Mouse (Mus musculus) liver, embryonic 14.5 days (tissue): ENCODE results near the gene Rbm4. TPM values are rescaled to one million over a fixed set of nuclear protein-coding genes. Genes with fewer than 3 reads are reported as not detected.
A peak's percentile ranks its signal among the peaks of the same experiment; 100 is the strongest.
"Not testable (repeated sequence)": the region's sequence is repeated elsewhere in the genome, so short reads cannot be mapped to it uniquely, and the experiment has no call there.

Experiments
- ATAC-seq: fragments of 200-750 bp; cut with Nextera tagmentation; 2 replicates; pipeline ENCODE4 v1.8.0; 2017; ENCODE audit warnings: moderate number of reproducible peaks, mild to moderate bottlenecking, moderate library complexity; ENCODE audit not compliant: insufficient read depth
- DNase-seq, 3 experiments: peaks; one replicate each; pipeline ENCODE4 v3.0.0-alpha.2; 2012 to 2013; ENCODE audit warnings: low read depth in 3 of 3, low spot score in 3 of 3
- H3K27ac ChIP-seq: fragments of 300-500 bp; sonication (generic); 2 replicates; pipeline ENCODE4 v1.5.1; 2014; ENCODE audit warnings: moderate library complexity, mild to moderate bottlenecking, control low read depth, inconsistent platforms
- H3K27me3 ChIP-seq: fragments of 300-500 bp; sonication (generic); 2 replicates; pipeline ENCODE4 v1.6.1; 2014; ENCODE audit warnings: mild to moderate bottlenecking, low read length, moderate library complexity; ENCODE audit not compliant: control insufficient read depth, insufficient read depth
- H3K36me3 ChIP-seq: fragments of 300-500 bp; sonication (generic); replicated peaks from 2 replicates; pipeline ENCODE4 v1.6.1; 2014; ENCODE audit warnings: low read depth; ENCODE audit not compliant: control insufficient read depth, insufficient read depth
- H3K4me1 ChIP-seq, 2 experiments: fragments of 200-500 bp in 1 of 2; fragments of 300-500 bp in 1 of 2; sonication (generic) in 1 of 2; replicated peaks; 2 replicates each; pipeline ENCODE4 v1.6.1; 2012 to 2014; ENCODE audit warnings: antibody characterized with exemption in 1 of 2, inconsistent platforms in 1 of 2, low read length in 1 of 2; ENCODE audit not compliant: control insufficient read depth in 2 of 2, insufficient read depth in 2 of 2
- H3K4me2 ChIP-seq: fragments of 300-500 bp; sonication (generic); 2 replicates; pipeline ENCODE4 v1.6.1; 2014; ENCODE audit warnings: low read depth, mild to moderate bottlenecking, control low read depth, moderate library complexity
- H3K4me3 ChIP-seq, 2 experiments: fragments of 200-500 bp in 1 of 2; fragments of 300-500 bp in 1 of 2; sonication (generic) in 1 of 2; 2 replicates each; pipeline ENCODE4 v1.5.1; 2012 to 2014; ENCODE audit warnings: low read depth in 2 of 2, low read length in 2 of 2, mild to moderate bottlenecking in 2 of 2, control low read depth in 1 of 2, inconsistent platforms in 1 of 2, moderate library complexity in 1 of 2; ENCODE audit not compliant: insufficient read depth in 1 of 2
- H3K9ac ChIP-seq: fragments of 300-500 bp; sonication (generic); replicated peaks from 2 replicates; pipeline ENCODE4 v1.6.1; 2014; ENCODE audit warnings: mild to moderate bottlenecking, control low read depth, moderate library complexity
- H3K9me3 ChIP-seq: fragments of 300-500 bp; sonication (generic); 2 replicates; pipeline ENCODE4 v1.6.1; 2016; ENCODE audit warnings: low read length, mixed read lengths; ENCODE audit not compliant: control insufficient read depth
- CTCF ChIP-seq: IDR thresholded peaks from 2 replicates; pipeline ENCODE4 v1.5.1; 2016; ENCODE audit warnings: antibody characterized with exemption, low read depth, control low read depth
- EP300 ChIP-seq: IDR thresholded peaks from 2 replicates; pipeline ENCODE4 v1.6.1; 2016; ENCODE audit warnings: antibody characterized with exemption, low read depth
- WGBS: fragments of 180-500 bp; shearing (Covaris S2); extraction: QIAGEN DNeasy Blood & Tissue Kit; methylation state at CpG from one replicate; pipeline ENCODE4 v1.1.7; 2014; ENCODE audit not compliant: insufficient replicate concordance; 5-methylcytosine and 5-hydroxymethylcytosine counted together
- polyA plus RNA-seq, 2 experiments: library from polyadenylated mRNA; depleted of rRNA in 1 of 2; stranded (reverse) in 1 of 2; unstranded in 1 of 2; fragments of >200 nt; fragmentation: Nextera tagmentation in 1 of 2; extraction: Ambion mirVana in 1 of 2; gene quantifications; 2 replicates each; pipeline versions ENCODE4 v1.2.1 to v1.2.3; 2012 to 2014

The Rbm4 gene
- polyA plus RNA-seq, 2 experiments: 22.1 to 27.9 TPM

- no peaks in the 10 kb centered on the region for H3K9me3 ChIP-seq
- no peak overlapping the region for H3K9ac ChIP-seq
- WGBS: 67% methylated on average over 5 of the region's 5 CpGs
- no peaks in the 10 kb centered on the region for H3K4me1 ChIP-seq
- peak; percentile 40 for TF ChIP-seq CTCF
- no peak for TF ChIP-seq EP300
- H3K4me3 ChIP-seq: no peak overlapping the region
- DNase-seq (no peak), ATAC-seq (peak; percentile 43; the same call in 1 of the 2 replicates)
- H3K4me2 ChIP-seq: no peak overlapping the region
- peaks cover 5% of the 10 kb centered on the region; the same call in 1 of the 2 replicates for H3K36me3 ChIP-seq
- no peaks in the 10 kb centered on the region for H3K27me3 ChIP-seq
- H3K27ac ChIP-seq: no peak overlapping the region
These were observed 27.1 kb upstream of the Rbm4 start for GRCm38 (mm10) chr19:4820678-4821303.

DNA sequence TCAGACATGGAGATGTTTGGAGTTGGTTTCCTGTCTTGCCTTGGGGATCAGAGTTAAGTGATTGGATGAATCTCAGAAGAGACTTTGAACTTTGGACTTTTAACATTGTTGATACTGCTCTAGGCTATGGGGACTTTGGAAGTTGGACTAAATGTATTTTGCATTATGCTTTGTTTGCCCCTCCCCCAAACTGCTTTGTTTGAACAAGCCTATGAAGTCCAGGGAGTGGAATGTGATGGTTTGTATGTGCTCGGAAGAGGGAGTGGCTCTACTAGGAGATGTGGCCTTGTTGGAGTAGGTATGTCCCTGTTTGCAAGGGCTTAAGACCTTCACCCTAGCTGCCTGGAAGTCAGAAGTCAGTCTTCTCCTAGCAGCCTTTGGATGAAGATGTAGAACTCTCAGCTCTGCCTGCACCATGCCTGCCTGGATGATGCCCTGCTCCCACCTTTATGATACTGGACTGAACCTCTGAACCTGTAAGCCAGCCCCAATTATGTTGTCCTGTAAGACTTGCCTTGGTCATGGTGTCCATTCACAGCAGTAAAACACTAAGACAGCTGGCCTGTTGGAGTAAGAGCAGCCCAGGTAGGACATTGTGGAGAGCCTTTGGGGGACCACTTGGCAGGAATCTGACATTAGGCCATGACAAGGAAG lies 23.6 kb upstream of the Rbm4 start:
- 59% methylated on average over 1 of the region's 1 CpGs for WGBS
- H3K4me3 ChIP-seq: no peak overlapping the region
- H3K4me1 ChIP-seq: peaks cover 0 to under 1% of the 10 kb centered on the region in 2 experiments; a peak in 1 of 4 replicates
- no peaks in the 10 kb centered on the region for H3K27me3 ChIP-seq
- no peaks in the 10 kb centered on the region for H3K9me3 ChIP-seq
- ATAC-seq (peak; percentile 11; the same call in 1 of the 2 replicates), DNase-seq (no peak)
- H3K9ac ChIP-seq: no peak overlapping the region
- no peak overlapping the region for H3K4me2 ChIP-seq
- TF ChIP-seq EP300 (no peak), CTCF (no peak)
- H3K36me3 ChIP-seq: no peaks in the 10 kb centered on the region
- H3K27ac ChIP-seq: no peak overlapping the region

DNA sequence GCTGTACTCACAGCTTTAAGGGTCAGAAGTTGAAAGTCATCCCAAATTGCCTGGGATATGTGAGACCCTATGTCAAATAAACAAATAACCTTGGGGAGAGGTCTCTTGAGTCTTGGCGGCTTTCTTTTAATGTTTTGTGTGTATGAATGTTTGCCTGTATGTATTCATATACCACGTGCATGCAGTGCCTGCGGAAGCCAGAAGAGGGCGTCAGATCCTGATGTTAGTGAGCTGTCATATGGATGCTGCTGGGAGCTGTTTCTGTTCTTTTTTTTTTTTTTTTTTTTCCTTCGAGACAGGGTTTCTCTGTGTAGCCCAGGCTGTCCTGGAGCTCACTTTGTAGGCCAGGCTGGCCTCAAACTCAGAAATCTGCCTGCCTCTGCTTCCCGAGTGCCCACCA lies 19.3 kb upstream of the Rbm4 start:
- H3K27me3 ChIP-seq: no peaks in the 10 kb centered on the region
- H3K4me2 ChIP-seq: no peak overlapping the region
- H3K36me3 ChIP-seq: peaks cover under 1% of the 10 kb centered on the region; the same call in 1 of the 2 replicates
- ATAC-seq: no peak
- H3K4me3 ChIP-seq: no peak overlapping the region
- WGBS: 74% methylated on average over 6 of the region's 6 CpGs
- no peak overlapping the region for H3K9ac ChIP-seq
- H3K4me1 ChIP-seq: peaks cover 14 to 18% of the 10 kb centered on the region in 2 experiments
- DNase-seq: no peak
- no peak overlapping the region for H3K27ac ChIP-seq
- no peaks in the 10 kb centered on the region for H3K9me3 ChIP-seq
- TF ChIP-seq CTCF (peak; percentile 65), EP300 (no peak)

DNA sequence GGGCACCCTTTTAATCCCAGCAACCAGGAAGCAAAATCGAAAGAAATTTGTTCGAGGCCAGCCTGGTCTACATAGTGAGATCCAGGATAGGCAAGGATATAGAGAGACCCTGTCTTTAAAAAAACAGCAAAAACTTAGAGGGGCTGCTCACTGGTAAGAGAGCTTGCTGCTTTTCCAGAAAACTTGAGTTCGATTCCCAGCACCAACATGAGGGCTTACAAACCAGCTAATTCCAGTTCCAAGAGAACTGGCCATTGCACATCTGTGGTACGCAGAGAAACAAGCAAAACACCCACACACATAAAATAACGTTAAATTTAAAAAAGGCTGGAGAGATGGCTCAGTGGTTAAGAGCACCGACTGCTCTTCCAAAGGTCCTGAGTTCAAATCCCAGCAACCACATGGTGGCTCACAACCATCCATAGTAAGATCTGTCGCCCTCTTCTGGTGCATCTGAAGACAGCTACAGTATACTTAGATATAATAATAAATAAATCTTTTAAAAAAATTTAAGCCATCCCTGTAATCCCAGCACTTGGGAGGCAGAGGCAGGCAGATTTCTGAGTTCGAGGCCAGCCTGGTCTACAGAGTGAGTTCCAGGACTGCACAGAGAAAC lies 18.7 kb upstream of the Rbm4 start:
- 62% methylated on average over 8 of the region's 8 CpGs for WGBS
- H3K27ac ChIP-seq: peak overlapping the region; percentile 87
- peak overlapping the region; percentile 81 for H3K4me2 ChIP-seq
- not testable (repeated sequence) for H3K9me3 ChIP-seq, H3K36me3 ChIP-seq, H3K27me3 ChIP-seq, ATAC-seq, DNase-seq
- TF ChIP-seq CTCF: peak; percentile 44
- peaks cover 14 to 20% of the 10 kb centered on the region in 2 experiments for H3K4me1 ChIP-seq
- peak overlapping the region; percentile 74 to 83 for H3K4me3 ChIP-seq
- H3K9ac ChIP-seq: peak overlapping the region; percentile 84

DNA sequence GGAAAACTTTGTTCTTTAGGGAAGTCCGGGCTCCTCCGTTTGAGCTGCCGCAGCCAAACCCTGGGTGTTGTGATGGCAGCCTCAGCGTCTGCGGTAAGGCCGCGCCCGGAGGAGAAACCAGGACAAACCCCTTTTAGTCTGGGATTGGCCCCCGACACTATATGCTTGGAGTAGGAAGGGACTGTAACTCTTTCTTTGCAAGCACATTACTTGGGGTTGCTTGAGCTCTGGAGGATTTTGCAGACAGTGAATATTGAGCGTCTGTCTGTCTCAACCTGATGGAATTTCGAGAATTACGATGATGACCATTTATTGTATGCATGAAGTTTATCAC lies 18.2 kb upstream of the Rbm4 start:
- DNase-seq: no peak
- Histone ChIP-seq H3K9me3 (no peaks in the 10 kb centered on the region), H3K4me1 (peaks cover 14 to 20% of the 10 kb centered on the region in 2 experiments), H3K4me3 (peak overlapping the region; percentile 74 to 83), H3K36me3 (peaks cover 6% of the 10 kb centered on the region; the same call in 1 of the 2 replicates), H3K9ac (peak overlapping the region; percentile 84), H3K27ac (peak overlapping the region; percentile 87), H3K27me3 (no peaks in the 10 kb centered on the region), H3K4me2 (peak overlapping the region; percentile 81)
- WGBS: 3% methylated on average over 12 of the region's 12 CpGs
- no peak for TF ChIP-seq EP300
- TF ChIP-seq CTCF: no peak
- ATAC-seq: peak; percentile 27; the same call in 1 of the 2 replicates
